Mouse (Mus musculus) urinary bladder, postnatal 0 days (tissue): ENCODE results near the gene 4931428L18Rik. TPM values are rescaled to one million over a fixed set of nuclear protein-coding genes. Genes with fewer than 3 reads are reported as not detected.

ENCODE experiments used
- polyA plus RNA-seq: library from polyadenylated mRNA; unstranded; fragments of >200 nt; fragmentation: Nextera tagmentation; extraction: Ambion mirVana; gene quantifications from 2 replicates; pipeline ENCODE4 v1.2.1, GENCODE M21; 2015

The 4931428L18Rik gene
- not detected in 2 replicates for polyA plus RNA-seq

DNA sequence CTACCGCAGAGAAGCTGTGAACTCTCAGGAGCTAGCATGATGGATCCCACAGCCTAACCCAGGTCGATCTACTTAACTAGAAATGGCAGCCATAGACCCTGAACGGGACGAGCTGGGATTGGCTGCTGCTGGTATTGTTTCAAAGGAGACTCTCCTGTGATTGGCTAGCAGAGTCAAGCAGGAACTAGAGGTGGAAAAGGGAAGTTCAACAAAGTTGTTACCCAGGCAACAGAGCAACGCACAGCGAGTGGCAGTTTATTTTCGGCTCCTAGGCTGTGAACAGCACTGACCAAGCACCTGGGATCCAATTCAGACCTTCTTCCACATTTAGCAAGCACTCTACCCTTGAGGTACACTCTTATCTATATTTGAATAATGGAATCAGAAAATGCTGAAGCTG, at the start of gene 4931428L18Rik, which contains the start of gene Pih1d3:
Gene 4931428L18Rik, minus strand, starts transcription at position 121 of the 400 bp plus-strand sequence.
Gene Pih1d3, plus strand, starts transcription at position 275 of the 400 bp plus-strand sequence.

GRCm38 (mm10) chr1:31176101-31176500, 46.4 kb downstream of the 4931428L18Rik start, which contains the start of gene Lgsn:
Lgsn (plus strand) TSS chr1:31176401.

GRCm38 (mm10) chr1:30977868-30978267, 244.6 kb downstream of the 4931428L18Rik start, which contains the start of gene AC153137.1:
AC153137.1 (minus strand) TSS chr1:30977968.

Other genes with a start within 250 kb of the 4931428L18Rik start
- gene AC153137.1, start 244.7 kb downstream of the 4931428L18Rik start, polyA plus RNA-seq = 0.18 TPM in 1 of 2 replicates, not detected in the other
- not detected in 2 replicates for gene Lgsn, start 46.3 kb downstream of the 4931428L18Rik start, polyA plus RNA-seq
- not detected in 2 replicates for gene Pih1d3, start 154 bp upstream of the 4931428L18Rik start, polyA plus RNA-seq